Mouse (Mus musculus): Measurements from ENCODE around the gene Ceacam9.
A peak's percentile ranks its signal among the peaks of the same experiment; 100 is the strongest.
"Not testable (repeated sequence)": the region's sequence is repeated elsewhere in the genome, so short reads cannot be mapped to it uniquely, and the experiment has no call there.

The Ceacam9 gene

GRCm38 (mm10) chr7:16721629-16722028, at the start of gene Ceacam9:
Gene Ceacam9 (plus strand): TSS chr7:16721929.
- no peak for DNase-seq (ENCODE audit: low read depth, low spot score)

- DNase-seq (ENCODE audit: low read depth, low spot score): no peak
Measured at GRCm38 (mm10) chr7:16673823-16674222, 47.9 kb upstream of the Ceacam9 start.

DNA sequence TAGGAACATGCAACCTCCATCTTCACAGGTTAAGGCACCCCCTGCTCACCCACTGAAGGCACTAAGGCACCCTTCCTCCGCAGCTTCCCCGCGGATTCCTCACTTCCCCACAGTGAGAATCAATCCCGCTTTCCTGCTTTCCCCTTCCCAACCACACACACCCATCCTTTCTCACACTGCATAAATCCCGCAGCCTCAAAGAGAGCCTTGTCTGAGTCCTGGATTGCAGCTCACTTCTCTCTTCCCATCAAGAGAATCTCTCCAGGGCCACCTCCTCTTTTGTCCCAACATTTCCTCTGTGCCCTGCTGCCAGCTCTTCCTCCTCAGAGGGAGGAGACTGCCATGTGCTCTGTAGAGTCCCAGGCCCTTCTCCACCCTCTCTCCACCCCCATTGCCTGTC, 47.0 kb upstream of the Ceacam9 start:
- not testable (repeated sequence) for DNase-seq (ENCODE audit: low read depth, low spot score)

DNA sequence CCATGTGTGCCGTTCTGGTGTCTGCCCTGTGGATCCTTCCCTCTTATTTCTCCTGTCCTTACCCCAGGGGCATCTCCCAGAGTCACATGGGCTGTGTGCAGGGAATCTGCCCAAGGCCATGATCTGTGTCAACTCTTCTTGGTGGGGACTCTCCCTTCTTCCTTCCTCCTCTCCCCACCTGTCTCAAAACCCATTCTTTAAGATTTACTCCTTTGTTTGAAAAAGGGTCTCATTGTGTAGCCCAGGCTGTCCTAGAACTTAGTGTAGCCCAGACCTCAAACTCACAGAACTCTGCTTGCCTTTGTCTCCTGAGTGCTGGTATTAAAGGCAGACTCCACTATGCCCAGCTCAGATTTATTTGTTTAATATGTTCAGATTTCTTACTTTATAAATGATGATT, 46.1 kb upstream of the Ceacam9 start, which contains the start of gene Ceacam15:
Ceacam15 (minus strand) TSS at position 101 of the 400 bp plus-strand sequence.
- no peak for DNase-seq (ENCODE audit: low read depth, low spot score)

DNA sequence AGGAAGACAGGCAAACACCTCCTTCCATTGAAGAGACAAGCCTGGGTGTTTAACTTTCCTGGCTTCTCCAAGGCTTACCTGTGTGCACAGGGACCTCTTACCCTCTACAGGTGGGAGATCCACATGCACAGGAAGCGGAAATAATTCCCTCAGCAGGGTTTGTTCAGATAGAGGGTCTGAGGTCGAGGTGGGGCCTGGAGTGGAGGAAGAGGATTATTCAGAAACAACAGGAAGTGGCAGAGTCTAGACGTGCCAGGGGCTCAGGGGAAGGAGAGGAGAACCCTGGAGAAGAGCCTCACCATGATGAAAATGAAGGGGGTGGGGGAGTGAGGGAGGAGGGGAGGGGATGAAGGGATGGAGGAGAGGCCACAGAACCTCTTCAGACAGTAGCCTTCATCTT, 41.5 kb upstream of the Ceacam9 start:
- not testable (repeated sequence) for DNase-seq (ENCODE audit: low read depth, low spot score)

DNA sequence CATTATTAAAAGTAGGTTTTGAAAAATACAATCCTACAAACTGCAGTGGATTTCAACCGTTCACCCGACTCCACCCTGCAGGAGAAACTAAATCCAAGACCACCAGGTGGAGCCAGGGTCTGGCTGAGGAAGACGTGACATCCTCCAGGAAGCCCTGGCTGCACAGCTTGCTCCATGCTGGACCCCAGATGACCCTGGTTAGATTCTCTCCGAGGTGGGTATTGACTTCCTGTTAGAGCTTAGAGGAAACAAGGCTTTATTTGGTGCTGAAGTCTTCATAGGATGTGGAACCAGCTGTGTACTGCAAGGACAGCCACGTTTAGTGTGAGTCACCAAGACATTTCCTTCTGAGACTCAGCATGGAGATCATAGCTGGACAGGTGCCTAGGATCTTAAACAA, 32.5 kb upstream of the Ceacam9 start:
- no peak for DNase-seq (ENCODE audit: low read depth, low spot score)

DNA sequence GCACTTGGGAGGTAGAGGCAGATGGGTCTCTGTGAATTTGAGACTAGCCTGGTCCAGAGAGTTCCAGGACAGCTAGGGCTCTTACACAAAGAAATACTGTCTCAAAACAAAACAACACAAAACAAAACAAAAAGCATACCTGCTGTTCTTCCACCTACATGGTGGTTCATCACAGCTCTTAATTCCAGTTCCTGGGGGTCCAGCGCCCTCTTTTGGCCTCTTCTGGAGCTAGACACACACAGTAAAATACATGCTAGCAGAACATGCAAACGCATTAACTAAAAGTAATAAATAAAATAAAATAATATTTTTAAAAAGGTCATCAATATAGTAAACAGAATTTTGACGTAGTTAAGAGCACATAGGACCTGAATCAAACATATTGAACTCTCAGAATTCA, 26.7 kb upstream of the Ceacam9 start:
- DNase-seq (ENCODE audit: low read depth, low spot score): peak; percentile 51

DNA sequence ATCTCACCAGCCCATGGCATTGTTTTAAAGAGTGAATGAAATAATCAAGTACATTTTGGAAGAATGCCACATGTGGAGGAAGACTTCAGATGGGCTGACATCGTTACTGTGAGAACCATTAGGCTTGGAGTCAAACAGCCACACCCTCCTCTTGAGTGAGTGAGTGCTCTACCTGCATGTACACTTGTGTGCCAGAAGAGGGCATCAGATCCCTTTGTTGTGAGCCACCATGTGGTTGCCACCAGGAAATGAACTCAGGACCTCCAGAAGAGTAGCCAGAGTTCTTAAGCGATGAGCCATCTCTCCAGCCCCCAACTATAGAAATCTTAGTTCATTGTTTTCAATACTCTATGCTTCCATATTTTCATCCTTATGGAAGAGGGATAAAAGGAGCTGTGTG, 22.7 kb upstream of the Ceacam9 start:
- DNase-seq (ENCODE audit: low read depth, low spot score): peak; percentile 84

- no peak for DNase-seq (ENCODE audit: low read depth, low spot score)
Measured at GRCm38 (mm10) chr7:16700583-16700982, 21.1 kb upstream of the Ceacam9 start.

DNA sequence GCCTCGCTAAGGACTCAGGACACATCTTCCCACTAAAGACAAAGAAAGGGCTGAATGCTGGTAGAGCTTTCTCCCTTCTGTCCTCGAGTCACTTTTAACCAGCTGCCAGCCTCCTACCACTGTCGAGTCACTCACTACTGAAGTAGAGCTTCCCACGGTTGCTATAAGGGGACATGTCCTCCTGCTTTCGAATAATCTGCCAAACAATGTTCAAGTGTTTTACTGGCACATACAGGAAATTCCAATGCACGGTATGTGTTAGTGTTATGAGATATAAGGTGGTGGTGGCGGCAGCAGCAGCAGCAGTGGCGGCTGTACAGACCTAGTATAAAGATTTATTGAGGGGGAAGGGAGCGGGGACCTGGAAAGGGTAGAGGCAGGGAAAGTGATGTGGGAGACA, 15.3 kb upstream of the Ceacam9 start:
- no peak for DNase-seq (ENCODE audit: low read depth, low spot score)

GRCm38 (mm10) chr7:16708244-16708643, 13.5 kb upstream of the Ceacam9 start:
- no peak for DNase-seq (ENCODE audit: low read depth, low spot score)

GRCm38 (mm10) chr7:16710604-16711003, 11.1 kb upstream of the Ceacam9 start:
- no peak for DNase-seq (ENCODE audit: low read depth, low spot score)

- peak; percentile 90 for DNase-seq (ENCODE audit: low read depth, low spot score)
Measured at GRCm38 (mm10) chr7:16712633-16713415, 8.9 kb upstream of the Ceacam9 start.

GRCm38 (mm10) chr7:16716456-16717152, 5.1 kb upstream of the Ceacam9 start:
- not testable (repeated sequence) for DNase-seq (ENCODE audit: low read depth, low spot score)

DNA sequence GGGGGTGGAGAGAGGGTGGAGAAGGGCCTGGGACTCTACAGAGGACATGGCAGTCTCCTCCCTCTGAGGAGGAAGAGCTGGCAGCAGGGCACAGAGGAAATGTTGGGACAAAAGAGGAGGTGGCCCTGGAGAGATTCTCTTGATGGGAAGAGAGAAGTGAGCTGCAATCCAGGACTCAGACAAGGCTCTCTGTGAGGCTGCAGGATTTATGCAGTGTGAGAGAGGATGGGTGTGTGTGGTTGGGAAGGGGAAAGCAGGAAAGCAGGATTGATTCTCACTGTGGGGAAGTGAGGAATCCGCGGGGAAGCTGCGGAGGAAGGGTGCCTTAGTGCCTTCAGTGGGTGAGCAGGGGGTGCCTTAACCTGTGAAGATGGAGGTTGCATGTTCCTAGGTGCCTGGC, 761 bp downstream of the Ceacam9 start:
- not testable (repeated sequence) for DNase-seq (ENCODE audit: low read depth, low spot score)

GRCm38 (mm10) chr7:16728596-16729348, 7.0 kb downstream of the Ceacam9 start:
- DNase-seq (ENCODE audit: low read depth, low spot score): peak; percentile 96

DNA sequence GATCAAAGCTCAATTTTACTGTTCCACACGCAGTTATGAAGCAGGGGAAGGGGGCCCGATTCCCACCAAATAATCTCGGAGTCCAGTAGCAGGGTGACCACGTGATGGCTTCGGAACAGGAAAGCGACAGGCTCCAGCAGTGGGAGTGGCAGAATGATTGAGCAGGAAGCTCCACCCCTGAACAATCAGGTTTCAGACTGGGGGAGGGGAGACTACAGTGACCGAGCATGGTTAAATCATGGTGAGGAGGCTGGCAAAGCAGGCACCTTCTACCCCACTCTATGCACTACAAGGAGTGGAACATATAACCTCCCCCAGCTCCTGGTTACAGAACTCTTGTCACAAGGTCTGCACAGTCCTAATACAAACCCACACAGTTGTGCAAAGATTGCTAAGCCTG, 7.8 kb downstream of the Ceacam9 start:
- peak; percentile 67 for DNase-seq (ENCODE audit: low read depth, low spot score)

DNA sequence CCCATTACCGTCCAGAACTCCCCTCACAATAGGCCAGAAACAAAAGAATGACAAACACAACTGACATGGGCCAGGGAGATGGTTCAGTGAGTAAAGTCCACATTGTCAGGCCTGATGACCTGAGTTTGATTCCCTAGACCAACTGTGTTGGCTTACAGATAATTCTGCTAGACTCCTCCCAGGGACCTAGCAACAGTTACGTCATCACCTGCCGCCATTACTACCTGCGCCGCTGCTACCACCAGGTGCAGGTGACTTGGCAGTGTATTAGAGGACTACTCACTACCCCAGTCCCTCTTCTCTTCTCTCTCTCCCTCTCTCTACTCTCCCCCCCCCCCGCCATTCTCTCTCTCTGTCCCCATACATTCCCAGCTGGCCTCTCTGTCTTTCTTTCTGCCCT, 9.1 kb downstream of the Ceacam9 start:
- peak; percentile 57 for DNase-seq (ENCODE audit: low read depth, low spot score)

DNA sequence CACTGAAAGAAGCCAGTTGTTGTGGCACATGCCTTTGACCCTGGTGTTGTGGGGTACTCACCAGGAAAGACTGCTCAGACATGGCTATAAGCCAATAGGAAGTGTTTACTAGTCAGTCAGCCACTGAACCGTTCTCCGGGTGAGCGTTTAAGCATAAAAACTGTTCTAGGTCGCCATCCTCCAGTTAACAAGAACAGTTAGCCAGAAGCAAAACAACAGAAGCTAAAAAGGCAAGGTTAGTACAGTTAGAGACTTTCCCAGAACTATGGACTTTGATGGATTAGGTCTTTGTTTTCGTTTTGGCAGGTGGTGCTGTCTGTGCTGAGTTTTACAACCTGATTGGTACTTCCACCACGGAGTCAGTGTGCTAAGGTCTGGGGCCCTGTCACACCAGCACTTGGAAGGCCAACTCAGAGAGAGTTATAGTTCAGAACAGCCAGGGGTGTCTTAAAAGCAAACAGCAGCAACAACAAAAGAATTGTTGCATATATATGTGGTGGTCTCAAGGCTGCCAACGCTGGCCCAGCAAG, 10.2 kb downstream of the Ceacam9 start:
- no peak for DNase-seq (ENCODE audit: low read depth, low spot score)

DNA sequence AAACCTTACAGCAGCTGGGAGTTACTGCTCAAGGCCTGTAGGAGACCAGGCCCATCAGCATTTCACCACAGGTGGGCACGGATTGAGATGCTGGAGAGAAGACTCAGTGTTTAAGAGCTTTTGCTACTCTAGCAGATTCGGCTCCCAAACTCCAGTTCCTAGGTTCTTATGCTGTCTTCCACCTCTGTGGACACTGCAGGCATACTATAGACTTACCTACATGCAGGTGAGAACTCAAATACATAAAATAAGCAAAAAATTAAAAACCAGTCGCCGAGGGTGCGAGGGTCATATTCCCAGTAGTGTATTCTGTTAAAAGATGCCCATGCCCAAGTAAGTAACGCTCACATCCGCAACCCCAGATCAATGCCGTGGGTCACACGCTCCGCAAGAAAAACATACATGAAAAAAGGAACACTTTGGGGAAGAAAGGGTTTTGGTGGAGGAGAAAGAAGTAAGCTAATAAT, 15.9 kb downstream of the Ceacam9 start:
- no peak for DNase-seq (ENCODE audit: low read depth, low spot score)

DNA sequence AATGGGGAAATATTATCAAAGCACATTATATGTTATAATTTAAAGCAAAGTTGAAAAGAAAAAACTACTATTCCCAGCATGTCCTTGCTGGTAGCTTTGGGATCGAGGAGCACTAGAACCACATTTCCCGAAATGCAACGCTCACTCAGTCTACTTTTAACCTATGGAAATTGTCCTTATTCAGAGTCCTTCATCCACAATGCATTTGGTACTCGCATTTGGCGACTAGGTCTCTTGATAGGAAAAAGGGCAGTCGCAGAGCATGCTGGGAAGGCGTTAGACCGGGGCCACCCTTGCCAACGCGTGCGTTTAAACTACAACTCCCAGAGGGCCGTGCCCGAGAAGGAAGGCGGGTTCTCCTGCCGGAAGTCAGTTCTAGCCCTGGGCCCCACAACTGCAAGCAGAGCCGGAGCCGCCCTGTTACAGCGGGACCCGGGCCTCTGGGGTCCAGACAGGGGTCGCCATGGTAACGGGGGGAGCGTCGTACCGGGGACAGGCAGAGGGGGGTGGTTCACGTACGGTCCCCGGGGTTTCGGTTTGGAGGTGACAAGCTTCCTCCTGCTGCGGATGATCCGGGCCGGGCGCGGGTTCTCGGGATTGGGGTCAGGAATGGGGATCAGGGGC, 16.5 kb downstream of the Ceacam9 start, which contains the start of gene Ap2s1:
Ap2s1 (plus strand) TSS at position 338 of the 624 bp plus-strand sequence.
- DNase-seq (ENCODE audit: low read depth, low spot score): peak; percentile 99

All from ZHBTc4 (cell line).